Mouse (Mus musculus): ENCODE results near the gene Map6. TPM values are rescaled to one million over a fixed set of nuclear protein-coding genes. Genes with fewer than 3 reads are reported as not detected.

The Map6 gene
- total RNA-seq, 4 experiments from 2014 or later: 3.0 to 5.1 (median 3.6) TPM

- no peak for DNase-seq (ENCODE audit: low spot score)
Observed at GRCm38 (mm10) chr7:99313253-99313652, 46.0 kb downstream of the Map6 start.

GRCm38 (mm10) chr7:99314565-99314964 is 47.3 kb downstream of the Map6 start:
- DNase-seq (ENCODE audit: low spot score): no peak

- no peak for DNase-seq (ENCODE audit: low spot score)
Observed at GRCm38 (mm10) chr7:99316207-99316606, 49.0 kb downstream of the Map6 start.

- DNase-seq (ENCODE audit: low spot score): no peak
Observed at GRCm38 (mm10) chr7:99317475-99317874, 50.2 kb downstream of the Map6 start.

GRCm38 (mm10) chr7:99320524-99320923 is 53.3 kb downstream of the Map6 start:
- no peak for DNase-seq (ENCODE audit: low spot score)

- peak; percentile 49 for DNase-seq (ENCODE audit: low spot score)
Observed at GRCm38 (mm10) chr7:99322691-99323320, 55.6 kb downstream of the Map6 start.

DNA sequence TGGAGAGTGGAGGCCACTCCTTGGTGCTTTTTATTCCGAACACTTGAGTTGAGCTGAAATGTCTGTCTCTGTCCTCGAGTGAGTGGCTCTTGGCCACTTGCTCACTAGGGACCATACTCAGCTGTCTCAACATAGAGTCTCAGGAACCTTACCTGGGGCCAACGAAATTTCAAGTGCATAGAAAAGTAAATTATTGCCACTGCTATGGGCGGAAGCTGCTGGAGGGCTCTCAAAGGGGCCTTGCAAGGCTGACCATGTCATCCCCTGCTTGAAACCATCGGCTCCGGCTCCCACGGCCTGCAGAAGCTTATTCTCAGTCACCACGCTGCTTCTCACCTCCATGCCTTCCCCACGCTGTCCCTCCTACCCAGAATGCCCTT is 56.1 kb downstream of the Map6 start:
- no peak for DNase-seq (ENCODE audit: low spot score)

- DNase-seq (ENCODE audit: low spot score): no peak
Observed at GRCm38 (mm10) chr7:99324810-99325209, 57.6 kb downstream of the Map6 start.

- DNase-seq (ENCODE audit: low spot score): no peak
Observed at GRCm38 (mm10) chr7:99326128-99326527, 58.9 kb downstream of the Map6 start.

DNA sequence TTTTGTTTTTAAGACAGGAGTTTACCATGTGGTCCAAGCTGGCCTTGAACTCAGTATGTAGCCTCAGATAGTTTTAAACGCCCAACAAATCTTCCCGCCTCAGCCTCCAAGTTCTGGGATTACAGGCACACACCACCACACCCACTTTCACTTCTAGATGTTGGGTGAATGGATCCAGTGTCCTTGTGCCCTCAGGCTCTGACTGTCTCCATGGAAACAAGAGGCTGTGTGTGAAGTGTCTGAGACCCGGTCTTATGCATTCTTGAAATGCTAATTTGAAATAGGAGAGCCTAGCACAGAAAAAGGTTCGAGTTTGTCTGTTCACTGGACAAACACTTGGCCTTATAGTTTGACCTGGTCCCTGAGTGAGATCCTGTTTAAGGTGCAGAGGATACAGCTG is 61.6 kb downstream of the Map6 start:
- DNase-seq (ENCODE audit: low spot score): no peak

DNA sequence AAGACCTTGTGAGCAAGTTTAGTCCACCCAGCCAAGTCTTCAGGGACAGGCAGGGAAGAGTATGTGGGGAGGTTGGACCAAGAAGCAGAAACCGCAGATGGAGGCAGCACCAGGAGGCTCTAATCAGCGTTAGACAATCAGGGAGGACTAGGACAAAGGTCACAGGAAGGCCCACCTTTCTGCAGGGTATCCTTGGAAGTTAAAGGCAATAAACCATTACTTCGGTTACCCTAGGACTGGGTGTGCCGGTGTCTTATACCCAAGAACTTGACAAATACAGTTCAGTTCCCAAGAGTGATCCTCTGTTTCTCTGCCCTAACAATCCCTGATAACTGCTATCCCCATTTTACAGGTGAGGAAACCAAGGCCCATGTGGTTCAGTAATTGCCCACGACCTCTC is 62.8 kb downstream of the Map6 start:
- DNase-seq (ENCODE audit: low spot score): no peak

- DNase-seq (ENCODE audit: low spot score): peak; percentile 88
Observed at GRCm38 (mm10) chr7:99332774-99333480, 65.7 kb downstream of the Map6 start.

DNA sequence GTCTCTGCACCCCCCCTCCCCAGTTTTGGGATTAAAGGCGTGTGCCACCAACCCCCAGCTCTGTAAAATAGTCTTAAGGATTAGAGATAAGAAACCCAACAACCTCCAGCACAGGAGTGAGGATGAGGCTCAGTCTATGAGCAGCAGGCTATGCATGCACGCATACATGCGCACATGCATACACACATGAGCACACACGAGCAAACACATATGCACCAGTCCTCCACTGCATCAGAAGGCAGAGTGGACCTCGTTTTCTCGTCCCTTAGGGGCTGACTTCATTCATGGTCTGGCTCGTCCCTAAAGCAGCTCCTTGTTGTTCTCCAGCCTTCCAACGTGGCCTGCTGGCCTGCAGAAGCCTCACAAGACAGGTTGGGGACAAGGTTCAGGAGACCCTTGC is 73.5 kb downstream of the Map6 start:
- DNase-seq (ENCODE audit: low spot score): no peak

DNA sequence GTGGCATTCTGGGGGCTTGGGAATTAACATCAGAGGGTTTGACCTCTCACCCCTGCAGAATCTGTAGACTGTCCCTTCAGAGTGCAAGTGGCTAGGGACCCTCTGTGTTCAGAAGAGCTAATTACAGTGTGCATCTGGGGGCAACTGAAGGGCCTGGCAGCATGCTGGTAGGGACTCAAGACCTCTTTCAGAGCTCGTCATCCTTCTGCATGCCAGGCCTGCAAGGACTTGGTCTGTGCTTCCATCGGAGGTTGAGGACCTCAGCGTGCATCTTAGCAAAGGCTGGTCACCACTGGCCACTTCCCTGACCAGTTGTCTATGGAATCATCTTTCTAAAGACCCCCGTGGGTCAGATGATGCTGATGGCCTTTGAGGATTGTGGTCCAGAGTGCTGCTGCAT is 76.3 kb downstream of the Map6 start:
- DNase-seq (ENCODE audit: low spot score): no peak

DNA sequence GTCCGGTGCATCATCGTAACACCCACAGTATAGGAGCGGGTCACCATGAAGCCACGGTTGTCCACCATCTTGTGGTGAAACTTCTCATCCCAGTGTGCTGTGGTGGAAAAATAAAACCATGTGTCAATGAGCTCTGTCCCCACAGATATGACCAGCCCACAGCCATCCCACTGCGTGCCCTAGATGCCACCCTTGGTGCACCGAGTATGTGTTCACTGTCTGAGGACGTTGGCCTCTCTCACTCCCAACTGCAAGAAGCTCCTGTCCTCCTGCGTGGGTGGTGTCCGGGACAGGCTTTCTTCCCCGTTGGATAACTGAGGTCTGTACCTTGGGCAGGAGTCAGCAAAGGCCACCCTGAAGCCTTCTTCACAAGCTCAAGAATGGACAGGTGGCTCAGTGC is 80.0 kb downstream of the Map6 start:
- no peak for DNase-seq (ENCODE audit: low spot score)

DNA sequence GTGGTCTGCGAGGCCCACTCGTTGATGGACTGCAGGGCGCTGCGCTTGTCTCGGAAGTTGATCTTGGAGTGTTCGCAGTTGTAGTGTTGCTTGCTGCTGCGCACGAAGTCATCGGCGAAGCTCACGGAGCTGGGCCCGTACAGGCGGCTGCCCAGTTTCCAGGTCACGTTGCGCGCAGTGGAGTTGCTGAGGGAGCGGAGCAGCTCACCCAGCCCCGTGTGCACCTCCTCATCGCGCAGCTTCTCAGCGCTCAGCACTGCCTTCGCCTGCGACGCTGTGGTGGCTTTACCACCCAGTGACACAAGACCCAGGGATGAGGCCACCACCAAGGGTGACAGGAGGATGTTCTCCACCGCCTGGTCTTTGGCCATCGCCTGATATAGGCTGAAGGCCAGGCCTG is 81.6 kb downstream of the Map6 start:
- no peak for DNase-seq (ENCODE audit: low spot score)

- DNase-seq (ENCODE audit: low spot score): no peak
Observed at GRCm38 (mm10) chr7:99349782-99350720, 82.8 kb downstream of the Map6 start.

DNA sequence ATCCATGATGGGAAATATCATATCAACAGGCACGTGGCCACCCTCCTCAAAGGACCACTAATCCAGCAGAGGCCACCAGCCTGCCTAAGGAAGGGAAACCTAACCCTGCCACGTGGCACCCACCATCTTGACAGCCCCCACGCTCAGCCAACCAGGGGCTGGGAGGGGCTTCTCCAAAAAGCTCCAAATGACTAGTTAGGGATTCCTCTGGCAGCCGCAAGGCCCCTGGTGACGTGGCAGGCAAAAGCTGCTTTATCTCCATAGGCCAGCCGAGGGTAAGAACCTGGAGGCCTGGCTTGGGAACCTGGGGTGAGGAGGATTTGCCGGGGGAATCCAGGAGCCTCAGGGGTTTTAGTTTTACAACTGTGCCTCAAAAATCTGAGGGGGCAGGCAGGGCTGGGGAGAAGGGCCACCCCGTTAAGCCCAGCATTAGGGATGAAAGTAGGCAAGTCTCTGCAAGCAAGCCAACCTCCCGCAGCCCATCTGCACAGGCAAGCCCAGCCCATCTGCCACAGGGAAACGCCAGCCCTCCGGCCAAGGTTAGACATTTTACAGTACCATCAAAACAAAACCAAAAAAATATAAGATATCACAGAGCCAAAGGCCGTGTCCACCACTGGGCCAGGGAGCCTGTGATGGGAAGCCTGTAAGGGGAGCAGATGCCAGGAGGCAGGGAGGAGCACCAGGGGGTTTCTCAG is 84.0 kb downstream of the Map6 start:
- DNase-seq (ENCODE audit: low spot score): peak; percentile 33

DNA sequence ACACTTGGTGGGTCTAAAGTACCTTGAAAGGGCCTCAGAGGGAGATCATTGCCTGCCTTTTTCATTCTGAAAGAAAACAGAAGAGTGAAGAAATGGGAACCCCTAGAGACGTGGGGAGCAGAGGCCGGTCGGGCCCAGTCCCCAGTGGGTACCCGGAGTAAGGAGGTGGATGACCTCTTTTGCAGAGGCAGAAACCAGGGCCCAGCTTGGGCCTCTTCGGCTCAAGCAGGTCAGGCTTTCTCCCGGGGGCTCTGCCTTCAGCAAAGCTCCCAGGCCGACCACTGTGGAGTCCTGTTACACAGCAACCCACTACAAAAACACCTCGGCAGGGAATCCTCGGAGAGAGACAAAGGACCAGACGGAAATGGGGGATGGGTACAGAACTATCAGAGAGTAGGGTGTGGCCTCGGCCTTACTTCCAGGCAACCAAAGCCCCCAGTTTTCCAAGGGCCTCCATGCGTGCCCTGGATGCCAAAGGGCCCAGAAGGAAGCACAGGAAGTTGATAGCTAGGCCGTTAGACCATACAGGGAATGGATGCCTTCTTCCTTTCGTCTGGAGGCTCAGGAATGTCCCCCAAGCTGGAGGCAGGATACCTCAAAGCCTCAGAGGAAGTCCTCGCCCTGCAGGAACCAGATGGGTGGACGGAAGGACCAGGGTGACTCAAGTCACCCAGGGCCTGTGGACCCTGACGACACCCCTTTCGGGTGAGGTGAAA is 84.7 kb downstream of the Map6 start:
- DNase-seq (ENCODE audit: low spot score): peak; percentile 56

- peak; percentile 96 for DNase-seq (ENCODE audit: low spot score)
Observed at GRCm38 (mm10) chr7:99352526-99353400, 85.5 kb downstream of the Map6 start, which contains the start of gene Serpinh1. Serpinh1 (minus strand) TSS chr7:99353239.

Data from heart, adult 8-10 months (tissue).